In genomic region chr1:179835753-179836425, GRCm38 (mm10) we compare ENCODE assay signal across 34 mouse cellular contexts. TPM values are rescaled to one million over a fixed set of nuclear protein-coding genes. Genes with fewer than 3 reads are reported as not detected.
DNase-seq lines count a peak whose midpoint lies in the region; ATAC-seq and TF ChIP-seq lines count a peak whose summit lies in the region.
"Had no signal": no experiment of that assay in that cellular context is flagged by ENCODE, and none has a peak within 500 bp of the region (broad histone marks: within the 10 kb centered on the region; RNA-seq: fewer than 3 reads in every experiment).

No protein-coding gene starts in this region.

- 0 out of 2 replicates have a peak overlapping the region, but pooled peaks have one; percentile 16 for H3K4me2 ChIP-seq in kidney, embryonic 15.5 days
- no peak overlapping the region for H3K4me2 ChIP-seq in liver, embryonic 13.5 days
- H3K4me2 ChIP-seq: embryonic facial prominence, embryonic 13.5 days; heart, embryonic 12.5 days; hindbrain, embryonic 15.5 days; limb, embryonic 15.5 days; neural tube, embryonic 15.5 days had no signal

- H3K4me3 ChIP-seq in kidney, embryonic 15.5 days (replicated peaks): no peak overlapping the region
- no peak overlapping the region for H3K4me3 ChIP-seq in G1E (ENCODE audit: low read depth, low read length)
- no peak overlapping the region for H3K4me3 ChIP-seq in liver, embryonic 13.5 days (replicated peaks)
- no peak overlapping the region for H3K4me3 ChIP-seq in forebrain, embryonic 10.5 days
- H3K4me3 ChIP-seq: embryonic facial prominence, embryonic 13.5 days; gastrocnemius, adult 2 months; heart, adult 2 months; heart, embryonic 12.5 days; hindbrain, embryonic 10.5 days; hindbrain, embryonic 15.5 days; limb, embryonic 10.5 days; limb, embryonic 15.5 days; neural tube, embryonic 15.5 days had no signal

- H3K27me3 ChIP-seq in kidney, embryonic 15.5 days: no peaks in the 10 kb centered on the region
- H3K27me3 ChIP-seq in G1E (ENCODE audit: insufficient read depth, low read length): peaks cover 17% of the 10 kb centered on the region
- H3K27me3 ChIP-seq in liver, embryonic 13.5 days: no peaks in the 10 kb centered on the region
- no peaks in the 10 kb centered on the region for H3K27me3 ChIP-seq in forebrain, embryonic 10.5 days (ENCODE audit: poor library complexity, severe bottlenecking)
- H3K27me3 ChIP-seq: embryonic facial prominence, embryonic 13.5 days; hindbrain, embryonic 15.5 days; limb, embryonic 15.5 days; neural tube, embryonic 15.5 days had no signal

- 0 out of 2 replicates have a peak, but pooled peaks have one; percentile 18 for ATAC-seq in kidney, embryonic 15.5 days (replicated peaks; ENCODE audit: low FRiP score)
- ATAC-seq in G1E (ENCODE audit: extremely low read depth, insufficient number of reproducible peaks, low FRiP score, poor library complexity, severe bottlenecking): peak; percentile 54
- ATAC-seq in liver, embryonic 13.5 days (ENCODE audit: low read depth): peak; percentile 21; the same call in 1 of the 2 replicates
- ATAC-seq in megakaryocyte, adult 5-6 weeks (ENCODE audit: poor library complexity, severe bottlenecking): peak; percentile 41
- ATAC-seq: forebrain, embryonic 16.5 days; inflammation-experienced regulatory T-cells, adult 6 months had no signal

- 0 out of 2 replicates have a peak, but pooled peaks cover 6% of the 10 kb centered on the region for H3K4me1 ChIP-seq in kidney, embryonic 15.5 days
- H3K4me1 ChIP-seq in G1E (ENCODE audit: insufficient read depth, low read depth, low read length): peaks cover 43% of the 10 kb centered on the region
- H3K4me1 ChIP-seq in liver, embryonic 13.5 days (replicated peaks): peaks cover 36% of the 10 kb centered on the region
- H3K4me1 ChIP-seq in forebrain, embryonic 10.5 days: no peaks in the 10 kb centered on the region; the same call in 1 of the 2 replicates
- H3K4me1 ChIP-seq: embryonic facial prominence, embryonic 13.5 days; heart, embryonic 12.5 days; hindbrain, embryonic 15.5 days; limb, embryonic 15.5 days; neural tube, embryonic 15.5 days had no signal

- H3K9ac ChIP-seq in kidney, embryonic 15.5 days: no peak overlapping the region
- H3K9ac ChIP-seq in liver, embryonic 13.5 days: no peak overlapping the region
- H3K9ac ChIP-seq: embryonic facial prominence, embryonic 13.5 days; heart, embryonic 12.5 days; hindbrain, embryonic 15.5 days; limb, embryonic 15.5 days; neural tube, embryonic 15.5 days had no signal

- TF ChIP-seq CTCF in G1E (IDR thresholded peaks at IDR 0.05; ENCODE audit: low read depth, low read length): no peak

- peaks cover 10% of the 10 kb centered on the region for H3K9me3 ChIP-seq in kidney, embryonic 15.5 days (replicated peaks)
- peaks cover 12% of the 10 kb centered on the region for H3K9me3 ChIP-seq in G1E (replicated peaks)
- no peaks in the 10 kb centered on the region; the same call in 1 of the 2 replicates for H3K9me3 ChIP-seq in liver, embryonic 13.5 days (replicated peaks)
- 0 out of 2 replicates have a peak, but pooled peaks cover 4% of the 10 kb centered on the region for H3K9me3 ChIP-seq in forebrain, embryonic 10.5 days
- H3K9me3 ChIP-seq: hindbrain, embryonic 15.5 days; limb, embryonic 10.5 days; limb, embryonic 15.5 days had no signal

- DNase-seq in kidney, postnatal 10 days: no peak
- no peak for DNase-seq in G1E (ENCODE audit: low spot score)
- no peak for DNase-seq in liver, embryonic 13.5 days
- no peak for DNase-seq in right cerebral cortex, postnatal 4 days
- DNase-seq in forebrain, embryonic 10.5 days (ENCODE audit: extremely low spot score, low spot score): no peak
- no peak for DNase-seq in ovary, postnatal 14 days (ENCODE audit: low spot score)
- DNase-seq: adrenal gland, adult 8-10 months; cerebellum, adult 8-10 months; cerebellum, postnatal 25 days; embryo, embryonic 11 days; gastrocnemius, adult 2 months; gastrocnemius, postnatal 36 days; heart, adult 2 months; layer of hippocampus, adult 9-11 months; lung, postnatal 36 days; midbrain, embryonic 14.5 days; right cerebral cortex, postnatal 25 days; thymus, adult 18-20 months; thymus, postnatal 25 days had no signal

- WGBS in kidney, embryonic 15.5 days: 100% methylated on average over 1 of the region's 1 CpGs
- WGBS in liver, embryonic 13.5 days (ENCODE audit: insufficient replicate concordance): 24% methylated on average over 1 of the region's 1 CpGs
- 93% methylated on average over 1 of the region's 1 CpGs for WGBS in forebrain, embryonic 10.5 days

- peak overlapping the region; percentile 88 for H3K27ac ChIP-seq in kidney, embryonic 15.5 days
- peak overlapping the region; percentile 54; the same call in 1 of the 2 replicates for H3K27ac ChIP-seq in liver, embryonic 13.5 days
- H3K27ac ChIP-seq in forebrain, embryonic 10.5 days: no peak overlapping the region
- H3K27ac ChIP-seq: embryonic facial prominence, embryonic 13.5 days; gastrocnemius, adult 2 months; heart, adult 2 months; hindbrain, embryonic 10.5 days; hindbrain, embryonic 15.5 days; limb, embryonic 10.5 days; limb, embryonic 15.5 days; neural tube, embryonic 15.5 days; stomach, postnatal 0 days had no signal

- H3K36me3 ChIP-seq in kidney, embryonic 15.5 days: no peaks in the 10 kb centered on the region
- H3K36me3 ChIP-seq in G1E (replicated peaks): no peaks in the 10 kb centered on the region
- H3K36me3 ChIP-seq in liver, embryonic 13.5 days: 0 out of 2 replicates have a peak, but pooled peaks cover 3% of the 10 kb centered on the region
- no peaks in the 10 kb centered on the region for H3K36me3 ChIP-seq in forebrain, embryonic 10.5 days (replicated peaks)
- H3K36me3 ChIP-seq: embryonic facial prominence, embryonic 13.5 days; heart, embryonic 12.5 days; hindbrain, embryonic 10.5 days; hindbrain, embryonic 15.5 days; limb, embryonic 10.5 days; limb, embryonic 15.5 days; neural tube, embryonic 15.5 days had no signal

RNA-seq across cellular contexts. Expression of gene Ahctf1, which starts 32.4 kb away (rescaled TPM):
- 23.4 and 28.8 TPM in 2 replicates for polyA plus RNA-seq in kidney, embryonic 15.5 days (2015; fragmentation: Nextera tagmentation; extraction: Ambion mirVana)
- total RNA-seq in G1E (2014; fragmentation: Nextera tagmentation): 109 and 113 TPM in 2 replicates
- 68.9 and 74.7 TPM in 2 replicates for total RNA-seq in G1E (2017)
- 22.4 and 27.5 TPM in 2 replicates for polyA plus RNA-seq in G1E (2012)
- polyA plus RNA-seq in liver, embryonic 13.5 days (2015; fragmentation: Nextera tagmentation; extraction: Ambion mirVana): 19.7 and 21.7 TPM in 2 replicates
- total RNA-seq in megakaryocyte, adult 5-6 weeks (2015): 25.4 and 26.5 TPM in 2 replicates
- total RNA-seq in megakaryocyte, adult 5-6 weeks (2017): 28.3 and 31.5 TPM in 2 replicates
- polyA plus RNA-seq in forebrain, embryonic 10.5 days (2016; fragmentation: Nextera tagmentation; extraction: Ambion mirVana): 33.0 and 34.5 TPM in 2 replicates

RNA-seq across cellular contexts. Expression of gene Gm10518, which starts 32.7 kb away (rescaled TPM):
- polyA plus RNA-seq in kidney, embryonic 15.5 days (2015; fragmentation: Nextera tagmentation; extraction: Ambion mirVana): 0.21 TPM in 1 of 2 replicates, not detected in the other
- 1.2 TPM in 1 of 2 replicates, not detected in the other for total RNA-seq in G1E (2014; fragmentation: Nextera tagmentation)
- 0.17 and 0.55 TPM in 2 replicates for total RNA-seq in G1E (2017)
- not detected in 2 replicates for polyA plus RNA-seq in G1E (2012)
- 0.10 and 0.24 TPM in 2 replicates for polyA plus RNA-seq in liver, embryonic 13.5 days (2015; fragmentation: Nextera tagmentation; extraction: Ambion mirVana)
- total RNA-seq in megakaryocyte, adult 5-6 weeks (2015): not detected in 2 replicates
- 0.12 and 0.18 TPM in 2 replicates for total RNA-seq in megakaryocyte, adult 5-6 weeks (2017)
- 0.17 and 0.23 TPM in 2 replicates for polyA plus RNA-seq in forebrain, embryonic 10.5 days (2016; fragmentation: Nextera tagmentation; extraction: Ambion mirVana)
- total RNA-seq: adrenal gland, adult 8-10 months; gastrocnemius, adult 2 months; gastrocnemius, postnatal 36 days; heart, adult 2 months; left cerebral cortex, postnatal 10 days had no signal
- polyA plus RNA-seq: forebrain, embryonic 16.5 days; heart, adult 2 months; heart, embryonic 12.5 days; inflammation-experienced regulatory T-cells, adult 6 months; lung, embryonic 16.5 days; midbrain, embryonic 14.5 days; neural tube, embryonic 15.5 days; spleen, adult 2 months had no signal
